Mouse (Mus musculus): ENCODE measurements around the gene Wsb1.

The Wsb1 gene

DNA sequence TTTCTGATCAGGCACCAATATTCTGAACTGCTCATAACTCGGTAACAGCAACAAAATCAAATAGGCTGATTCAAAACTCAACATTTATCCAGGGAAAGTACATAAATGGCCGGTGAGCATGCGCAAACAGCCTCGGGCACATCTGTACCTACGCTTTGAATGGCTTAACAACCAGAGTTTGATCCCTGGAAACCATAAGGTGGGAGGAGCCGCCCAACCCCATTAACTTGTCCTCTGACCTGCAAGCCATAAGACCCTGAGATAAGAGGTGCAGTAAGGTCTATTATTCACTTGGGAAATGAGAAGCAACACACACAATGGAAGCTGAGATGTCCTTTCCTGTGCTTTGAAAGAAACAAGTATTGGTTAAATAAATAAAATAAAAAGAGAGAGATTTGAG, 37.3 kb downstream of the Wsb1 start:
- DNase-seq (ENCODE audit: low spot score in 2 of 2), result no peak

- no peak for DNase-seq (ENCODE audit: low spot score in 2 of 2)
Measured at GRCm38 (mm10) chr11:79215539-79215938, 38.9 kb downstream of the Wsb1 start.

DNA sequence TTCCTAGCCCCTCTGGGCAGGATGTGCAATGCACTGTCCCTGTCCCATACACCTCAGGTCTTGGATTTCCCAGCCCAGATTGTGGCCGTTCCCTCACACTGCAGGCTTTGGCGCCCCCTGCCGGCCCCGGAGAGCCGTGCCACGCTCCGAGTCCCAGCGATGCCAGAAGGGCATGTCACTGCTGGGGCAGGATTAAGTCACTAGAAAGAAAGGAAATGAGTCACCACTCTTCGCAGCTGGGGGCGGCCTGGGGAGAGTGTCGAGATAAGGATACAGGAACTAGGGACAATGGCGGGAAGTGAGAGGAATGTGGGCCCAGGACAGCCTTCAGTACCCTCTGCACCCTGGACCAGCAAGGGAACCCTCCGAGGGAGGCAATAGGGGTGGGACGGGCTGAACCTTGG, 40.5 kb downstream of the Wsb1 start:
- DNase-seq (ENCODE audit: low spot score in 2 of 2), result peak; percentile 68 to 88

- DNase-seq (ENCODE audit: low spot score in 2 of 2), result no peak
Measured at GRCm38 (mm10) chr11:79209882-79210471, 44.5 kb downstream of the Wsb1 start.

GRCm38 (mm10) chr11:79209113-79209512, 45.4 kb downstream of the Wsb1 start:
- no peak for DNase-seq (ENCODE audit: low spot score in 2 of 2)

DNA sequence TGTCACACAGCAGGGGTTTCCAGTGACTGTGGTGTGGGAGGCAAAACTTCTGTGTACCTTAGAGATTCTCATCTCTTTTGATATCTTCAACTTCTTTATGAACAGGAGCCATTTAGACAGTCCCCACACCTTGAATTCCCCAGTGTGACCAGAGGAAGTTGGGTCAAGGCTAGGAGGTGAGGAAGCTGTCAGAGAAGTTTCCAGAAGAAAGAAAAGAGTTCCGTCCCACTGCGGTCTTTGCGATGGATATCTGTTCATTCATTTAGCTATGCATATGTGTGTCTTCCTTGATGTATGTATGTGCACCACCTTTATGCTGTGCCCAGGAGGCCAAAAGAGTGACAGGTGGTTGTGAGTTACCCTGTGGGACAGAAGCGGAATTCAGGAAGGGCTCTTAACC, 46.0 kb downstream of the Wsb1 start:
- DNase-seq (ENCODE audit: low spot score in 2 of 2), result no peak

DNA sequence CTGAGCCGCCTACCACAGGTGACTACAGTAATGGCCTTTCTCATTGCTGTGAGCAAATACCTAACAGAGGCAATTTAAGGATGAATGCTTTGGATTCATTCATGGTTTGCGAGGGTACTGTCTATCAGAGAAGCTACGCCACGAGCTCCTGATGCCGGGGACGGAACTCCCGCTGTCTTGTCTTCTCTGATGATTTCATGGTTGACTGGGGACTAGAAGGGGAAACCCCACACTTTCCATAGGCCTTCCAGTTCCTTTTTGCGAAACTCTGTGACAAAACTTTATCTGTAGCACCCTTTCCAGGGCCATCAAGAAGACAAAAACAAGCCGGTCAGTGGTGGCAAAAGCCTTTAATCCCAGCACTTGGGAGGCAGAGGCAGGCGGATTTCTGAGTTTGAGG, 46.8 kb downstream of the Wsb1 start:
- no peak for DNase-seq (ENCODE audit: low spot score in 2 of 2)

DNA sequence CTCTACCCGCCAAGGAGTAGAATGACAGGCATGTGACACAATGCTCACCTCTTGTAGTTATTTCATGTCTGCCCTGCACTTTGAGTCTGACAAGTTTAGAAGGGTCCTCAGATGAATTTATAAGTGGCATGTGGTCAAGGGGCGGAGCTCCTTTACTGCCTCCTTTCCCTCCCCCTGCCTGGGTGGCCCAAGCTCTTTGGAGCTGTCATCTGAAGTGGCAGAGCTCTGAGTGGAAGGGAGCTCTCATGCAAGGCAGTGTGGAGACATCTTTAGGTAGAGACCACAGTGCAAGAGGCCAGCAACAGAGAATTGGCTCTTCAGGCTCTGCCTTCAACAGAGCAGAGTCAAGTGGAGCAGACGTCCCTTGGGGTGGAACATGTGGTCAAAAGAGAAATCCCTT, 50.0 kb downstream of the Wsb1 start:
- no peak for DNase-seq (ENCODE audit: low spot score in 2 of 2)

DNA sequence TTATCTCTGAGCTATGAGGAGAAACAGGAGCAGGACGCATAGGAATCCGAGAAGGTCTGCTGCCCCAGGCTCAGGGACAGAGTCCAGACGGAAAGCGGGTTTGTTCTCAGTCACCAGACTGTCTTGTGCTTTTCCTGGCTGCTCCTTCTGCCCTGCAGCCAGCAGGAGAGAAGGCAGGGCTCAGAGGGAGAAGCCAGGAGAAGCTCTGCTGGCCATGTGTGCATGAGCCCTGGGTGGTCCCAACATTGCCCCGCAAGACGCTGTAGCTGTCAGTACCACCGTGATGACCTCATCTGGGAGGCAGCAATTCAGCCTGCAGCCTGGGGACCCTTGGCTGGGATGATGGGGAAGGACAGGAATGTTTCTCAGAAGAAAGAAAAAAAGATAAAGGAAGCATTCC, 54.0 kb downstream of the Wsb1 start:
- DNase-seq (ENCODE audit: low spot score in 2 of 2), result no peak

GRCm38 (mm10) chr11:79198562-79198961, 55.9 kb downstream of the Wsb1 start:
- no peak for DNase-seq (ENCODE audit: low spot score in 2 of 2)

DNA sequence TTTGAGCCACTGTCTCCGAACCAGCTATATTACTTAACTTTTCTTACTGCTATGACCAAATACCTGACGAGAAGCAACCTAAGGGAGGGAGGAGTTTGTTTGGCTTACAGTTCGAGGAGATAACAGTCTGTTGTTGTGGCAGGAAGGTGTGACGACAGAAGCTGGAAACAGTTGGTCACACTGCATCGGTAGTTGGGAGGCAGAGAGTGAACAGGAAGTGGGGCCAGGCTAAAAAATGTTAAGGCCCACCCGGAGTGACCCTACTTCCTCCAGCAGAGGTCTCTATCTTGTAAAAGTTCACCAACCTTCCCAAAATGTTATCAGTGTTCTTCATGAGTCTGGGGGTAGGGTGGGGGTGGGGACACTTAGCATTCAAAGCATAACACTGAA, 56.6 kb downstream of the Wsb1 start:
- DNase-seq (ENCODE audit: low spot score in 2 of 2), result no peak

GRCm38 (mm10) chr11:79196876-79197845, 57.3 kb downstream of the Wsb1 start:
- no peak for DNase-seq (ENCODE audit: low spot score in 2 of 2)

- no peak for DNase-seq (ENCODE audit: low spot score in 2 of 2)
Measured at GRCm38 (mm10) chr11:79196196-79196869, 58.1 kb downstream of the Wsb1 start.

- no peak for DNase-seq (ENCODE audit: low spot score in 2 of 2)
Measured at GRCm38 (mm10) chr11:79192176-79192575, 62.3 kb downstream of the Wsb1 start.

- DNase-seq (ENCODE audit: low spot score in 2 of 2), result peak; percentile 41 to 66
Measured at GRCm38 (mm10) chr11:79191214-79191613, 63.3 kb downstream of the Wsb1 start.

GRCm38 (mm10) chr11:79190257-79190656, 64.2 kb downstream of the Wsb1 start:
- DNase-seq (ENCODE audit: low spot score in 2 of 2), result no peak

All from frontal cortex, postnatal 10 days (tissue).